8 mouse cellular contexts compared by ENCODE assay signal in genomic region chr3:26153036-26153741, GRCm38 (mm10).
DNase-seq lines count a peak whose midpoint lies in the region; ATAC-seq lines count a peak whose summit lies in the region.

No protein-coding gene starts in this region.

- peaks cover 13% of the 10 kb centered on the region for H3K4me1 ChIP-seq in midbrain, embryonic 15.5 days

- ATAC-seq in midbrain, embryonic 15.5 days (replicated peaks) = peak; percentile 82

- under 1% methylated on average over 31 of the region's 31 CpGs for WGBS in midbrain, embryonic 15.5 days

- peak; percentile 39 to 50 for DNase-seq in left cerebral cortex, adult 18-20 months (ENCODE audit: low spot score in 2 of 2)
- no peak for DNase-seq in left cerebral cortex, adult 11 months (ENCODE audit: low spot score)
- peak; percentile 47 for DNase-seq in cerebellum, adult 9-11 months
- peak; percentile 13 to 54 for DNase-seq in frontal cortex, postnatal 10 days (ENCODE audit: low spot score in 2 of 2)
- DNase-seq in kidney, postnatal 4 days = peak; percentile 20 to 27
- DNase-seq in urinary bladder, postnatal 4 days (ENCODE audit: low spot score in 2 of 2) = no peak
- no peak for DNase-seq in spleen, adult 12 weeks (ENCODE audit: low spot score)

- H3K4me3 ChIP-seq in midbrain, embryonic 15.5 days = peak overlapping the region; percentile 75

- peak overlapping the region; percentile 64 for H3K4me2 ChIP-seq in midbrain, embryonic 15.5 days

- H3K27me3 ChIP-seq in midbrain, embryonic 15.5 days (replicated peaks) = no peaks in the 10 kb centered on the region

- H3K9me3 ChIP-seq in midbrain, embryonic 15.5 days = no peaks in the 10 kb centered on the region

- peak overlapping the region; percentile 85 for H3K27ac ChIP-seq in midbrain, embryonic 15.5 days

- H3K36me3 ChIP-seq in midbrain, embryonic 15.5 days (replicated peaks) = no peaks in the 10 kb centered on the region

- H3K9ac ChIP-seq in midbrain, embryonic 15.5 days = peak overlapping the region; percentile 68

Comparison
In these comparisons a context has a peak if more than half of its experiments do, and no peak if none do; other contexts are left out.
1. DNase-seq: peak in left cerebral cortex, adult 18-20 months (2 of 2), cerebellum, adult 9-11 months (single experiment), frontal cortex, postnatal 10 days (2 of 2) and kidney, postnatal 4 days (2 of 2); none in left cerebral cortex, adult 11 months (single experiment), urinary bladder, postnatal 4 days (0 of 2) and spleen, adult 12 weeks (single experiment).